Mouse (Mus musculus): Measurements from ENCODE around the gene Cul9. TPM values are rescaled to one million over a fixed set of nuclear protein-coding genes. Genes with fewer than 3 reads are reported as not detected.

Cul9 gene
- polyA plus RNA-seq, 1 experiment from 2014 or later, result 1.1 TPM

Small RNA genes within 50 kb of the gene (microRNA-seq; reads per million reads assigned to microRNA genes)
- not detected for gene Mir6976 (ENCODE audit: borderline number of aligned reads)

Other genes starting within 250 kb of the Cul9 start
- 0.11 and 0.23 TPM in 2 replicates for gene Dlk2, start 249.0 kb downstream of the Cul9 start, polyA plus RNA-seq (2014; fragmentation: Nextera tagmentation; extraction: Ambion mirVana)
- 3.9 and 4.4 TPM in 2 replicates for gene Abcc10, start 218.0 kb downstream of the Cul9 start, polyA plus RNA-seq (2014; fragmentation: Nextera tagmentation; extraction: Ambion mirVana)
- 5.7 and 6.3 TPM in 2 replicates for gene Zfp318, start 162.7 kb downstream of the Cul9 start, polyA plus RNA-seq (2014; fragmentation: Nextera tagmentation; extraction: Ambion mirVana)
- 0.38 and 0.53 TPM in 2 replicates for gene Crip3, start 117.5 kb downstream of the Cul9 start, polyA plus RNA-seq (2014; fragmentation: Nextera tagmentation; extraction: Ambion mirVana)
- not detected in 2 replicates for gene Slc22a7, start 107.9 kb downstream of the Cul9 start, polyA plus RNA-seq (2014; fragmentation: Nextera tagmentation; extraction: Ambion mirVana)
- gene Ttbk1, start 58.7 kb downstream of the Cul9 start, polyA plus RNA-seq (2014; fragmentation: Nextera tagmentation; extraction: Ambion mirVana), result 0.03 and 0.07 TPM in 2 replicates
- gene Dnph1, start 49.7 kb downstream of the Cul9 start, polyA plus RNA-seq (2014; fragmentation: Nextera tagmentation; extraction: Ambion mirVana), result 63.6 and 65.0 TPM in 2 replicates
- 5.6 and 9.2 TPM in 2 replicates for gene Srf, start 9.8 kb upstream of the Cul9 start, polyA plus RNA-seq (2014; fragmentation: Nextera tagmentation; extraction: Ambion mirVana)
- gene Ptk7, start 83.1 kb upstream of the Cul9 start, polyA plus RNA-seq (2014; fragmentation: Nextera tagmentation; extraction: Ambion mirVana), result 24.5 and 24.7 TPM in 2 replicates
- 10.8 and 12.3 TPM in 2 replicates for gene Klc4, start 99.6 kb upstream of the Cul9 start, polyA plus RNA-seq (2014; fragmentation: Nextera tagmentation; extraction: Ambion mirVana)
- 151 and 165 TPM in 2 replicates for gene Mrpl2, start 99.8 kb upstream of the Cul9 start, polyA plus RNA-seq (2014; fragmentation: Nextera tagmentation; extraction: Ambion mirVana)
- gene Cul7, start 103.9 kb upstream of the Cul9 start, polyA plus RNA-seq (2014; fragmentation: Nextera tagmentation; extraction: Ambion mirVana), result 24.1 and 28.2 TPM in 2 replicates
- 52.0 and 56.5 TPM in 2 replicates for gene Rrp36, start 128.0 kb upstream of the Cul9 start, polyA plus RNA-seq (2014; fragmentation: Nextera tagmentation; extraction: Ambion mirVana)
- 119 and 121 TPM in 2 replicates for gene Mea1, start 132.4 kb upstream of the Cul9 start, polyA plus RNA-seq (2014; fragmentation: Nextera tagmentation; extraction: Ambion mirVana)
- 121 and 128 TPM in 2 replicates for gene Klhdc3, start 134.5 kb upstream of the Cul9 start, polyA plus RNA-seq (2014; fragmentation: Nextera tagmentation; extraction: Ambion mirVana)
- 73.9 and 80.4 TPM in 2 replicates for gene Ppp2r5d, start 158.7 kb upstream of the Cul9 start, polyA plus RNA-seq (2014; fragmentation: Nextera tagmentation; extraction: Ambion mirVana)
- gene Pex6, start 165.1 kb upstream of the Cul9 start, polyA plus RNA-seq (2014; fragmentation: Nextera tagmentation; extraction: Ambion mirVana), result 19.9 and 20.5 TPM in 2 replicates
- 6.2 and 6.7 TPM in 2 replicates for gene Gnmt, start 182.8 kb upstream of the Cul9 start, polyA plus RNA-seq (2014; fragmentation: Nextera tagmentation; extraction: Ambion mirVana)
- 55.8 and 60.8 TPM in 2 replicates for gene Cnpy3, start 205.8 kb upstream of the Cul9 start, polyA plus RNA-seq (2014; fragmentation: Nextera tagmentation; extraction: Ambion mirVana)
- gene Ptcra, start 217.3 kb upstream of the Cul9 start, polyA plus RNA-seq (2014; fragmentation: Nextera tagmentation; extraction: Ambion mirVana), result 0.94 and 1.0 TPM in 2 replicates
- 76.6 and 82.5 TPM in 2 replicates for gene 2310039H08Rik, start 226.2 kb upstream of the Cul9 start, polyA plus RNA-seq (2014; fragmentation: Nextera tagmentation; extraction: Ambion mirVana)
- gene Rpl7l1, start 236.3 kb upstream of the Cul9 start, polyA plus RNA-seq (2014; fragmentation: Nextera tagmentation; extraction: Ambion mirVana), result 195 and 201 TPM in 2 replicates